Mouse (Mus musculus) spleen, postnatal 36 days (tissue): Measurements from ENCODE around the gene Olfr1055.
"Not testable (repeated sequence)": the region's sequence is repeated elsewhere in the genome, so short reads cannot be mapped to it uniquely, and the experiment has no call there.

Experiments
- DNase-seq, 2 experiments: peaks; one replicate each; pipeline ENCODE4 v3.0.0; 2022; ENCODE audit warnings: low spot score in 2 of 2, mixed read lengths in 1 of 2

Olfr1055 gene

DNA sequence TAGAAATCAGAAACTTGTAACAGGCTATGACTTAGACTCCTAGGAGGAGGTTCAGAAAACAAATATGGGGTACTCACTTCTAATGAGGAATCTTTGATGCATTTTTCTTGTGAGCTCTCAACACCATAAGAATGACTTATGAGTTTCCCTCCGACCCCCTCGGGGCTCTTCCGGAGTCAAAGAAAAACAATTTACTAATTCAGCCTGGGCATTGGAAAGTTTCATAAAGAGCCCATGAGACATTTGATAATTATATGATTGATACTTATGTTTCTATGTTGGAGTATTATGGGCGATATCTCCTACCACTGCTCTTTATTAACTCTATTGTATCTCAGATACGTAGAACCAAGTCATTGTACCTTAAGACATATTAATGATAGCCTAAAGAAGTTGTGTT, at the start of gene Olfr1055:
TSS of gene Olfr1055 (minus strand) at position 101 of the 400 bp plus-strand sequence.
- no peak for DNase-seq

- DNase-seq = no peak
Observed at GRCm38 (mm10) chr2:86395114-86395513, 45.0 kb upstream of the Olfr1055 start.

- DNase-seq = not testable (repeated sequence)
Observed at GRCm38 (mm10) chr2:86388461-86388860, 38.4 kb upstream of the Olfr1055 start, which contains the start of gene Olfr1058. Gene Olfr1058 (minus strand): TSS chr2:86388561.

DNA sequence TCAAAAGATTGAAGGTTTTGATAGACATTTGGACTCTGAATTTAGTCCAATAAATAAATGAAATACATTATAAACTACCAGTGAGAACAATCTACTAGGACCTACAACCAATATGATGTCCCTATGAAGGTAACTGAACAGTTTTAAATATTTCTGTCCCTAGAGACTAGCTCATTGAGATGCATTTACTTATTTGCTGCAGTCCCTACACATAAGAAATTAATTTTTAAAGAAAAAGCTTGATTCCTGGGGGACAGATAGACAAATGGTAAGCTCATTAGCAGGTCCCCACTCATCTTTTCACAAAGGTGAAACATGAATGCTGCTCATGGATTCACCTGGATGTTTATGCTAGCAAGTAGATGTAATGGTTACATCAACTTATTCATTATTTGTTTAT, 28.2 kb upstream of the Olfr1055 start, which contains the start of gene Olfr1057:
TSS of gene Olfr1057 (minus strand) at position 101 of the 400 bp plus-strand sequence.
- no peak for DNase-seq

DNA sequence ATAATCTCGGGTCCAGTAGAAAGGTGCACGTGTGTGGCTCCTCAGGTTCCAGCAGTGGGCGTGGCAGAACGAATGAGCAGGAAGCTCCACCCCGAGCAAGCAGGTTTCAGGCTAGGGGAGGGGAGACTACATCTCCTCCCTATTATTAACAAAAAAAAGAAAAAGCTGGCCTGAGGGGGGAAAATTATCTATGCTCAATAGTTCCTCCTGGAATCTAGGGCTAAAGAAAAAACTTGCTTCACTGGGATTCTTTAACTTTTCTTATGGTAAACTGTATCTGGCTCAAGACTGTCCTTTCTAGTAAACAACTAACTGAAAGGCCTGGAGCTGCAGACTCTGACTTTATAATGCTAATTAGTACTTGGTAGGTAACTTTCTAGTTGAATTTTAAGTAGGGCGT, 16.3 kb upstream of the Olfr1055 start:
- not testable (repeated sequence) for DNase-seq

- DNase-seq = no peak
Observed at GRCm38 (mm10) chr2:86362369-86362768, 12.3 kb upstream of the Olfr1055 start, which contains the start of gene Olfr1056. Gene Olfr1056 (minus strand): TSS chr2:86362469.

DNA sequence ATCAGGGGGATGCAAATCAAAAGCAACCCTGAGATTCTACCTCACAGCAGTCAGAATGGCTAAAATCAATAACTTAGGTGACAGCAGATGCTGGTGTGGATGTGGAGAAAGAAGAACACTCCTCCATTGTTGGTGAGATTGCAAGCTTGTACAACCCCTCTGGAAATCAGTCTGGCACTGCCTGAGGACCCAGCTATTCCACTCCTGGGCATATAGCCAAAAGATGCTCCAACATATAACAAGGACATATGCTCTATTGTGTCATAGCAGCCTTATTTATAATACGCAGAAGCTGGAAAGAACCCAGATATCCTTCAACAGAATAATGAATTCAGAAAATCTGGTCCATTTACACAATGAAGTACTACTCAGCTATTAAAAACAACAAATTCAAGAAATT, 1.7 kb upstream of the Olfr1055 start:
- not testable (repeated sequence) for DNase-seq

DNA sequence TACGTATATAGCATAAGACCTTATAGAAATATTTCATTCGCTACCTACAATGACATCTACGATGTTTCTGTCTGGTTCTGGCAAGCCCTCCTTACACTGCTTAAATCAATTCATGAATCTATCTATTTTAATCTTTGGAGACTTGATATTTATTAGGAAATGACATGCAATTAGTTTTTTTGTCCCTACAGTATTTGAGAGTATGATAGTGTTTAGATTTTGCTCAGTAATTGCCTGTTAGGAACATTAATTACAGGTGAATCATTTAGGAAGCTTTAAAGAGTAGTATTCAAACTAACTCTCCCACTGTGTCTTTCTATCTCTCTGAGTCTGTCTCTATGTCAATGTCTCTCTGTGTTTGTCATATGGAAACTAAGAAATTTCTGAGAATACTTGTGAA, 14.8 kb downstream of the Olfr1055 start, which contains the start of gene Olfr1054:
TSS of gene Olfr1054 (minus strand) at position 101 of the 400 bp plus-strand sequence.
- no peak for DNase-seq

DNA sequence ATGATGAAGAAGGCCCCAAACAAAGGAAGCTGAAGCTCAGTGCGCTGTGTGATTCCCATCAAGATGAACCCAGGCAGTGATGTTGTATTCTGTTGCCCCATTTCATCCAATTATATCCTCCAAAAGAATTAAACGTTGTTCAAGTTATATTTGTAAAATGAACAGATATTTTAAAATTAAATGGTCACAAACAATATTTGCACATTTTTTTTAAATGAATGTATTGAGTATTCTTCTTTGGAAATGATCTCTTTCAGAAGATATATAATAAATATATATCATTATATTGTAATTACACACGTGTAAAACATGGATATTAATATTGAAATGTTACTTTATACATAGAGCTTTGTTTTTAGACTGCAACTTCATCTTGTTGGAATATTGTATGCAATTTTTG, 34.9 kb downstream of the Olfr1055 start, which contains the start of gene Olfr1053:
TSS of gene Olfr1053 (minus strand) at position 101 of the 400 bp plus-strand sequence.
- DNase-seq = no peak
